In the genomic region with DNA sequence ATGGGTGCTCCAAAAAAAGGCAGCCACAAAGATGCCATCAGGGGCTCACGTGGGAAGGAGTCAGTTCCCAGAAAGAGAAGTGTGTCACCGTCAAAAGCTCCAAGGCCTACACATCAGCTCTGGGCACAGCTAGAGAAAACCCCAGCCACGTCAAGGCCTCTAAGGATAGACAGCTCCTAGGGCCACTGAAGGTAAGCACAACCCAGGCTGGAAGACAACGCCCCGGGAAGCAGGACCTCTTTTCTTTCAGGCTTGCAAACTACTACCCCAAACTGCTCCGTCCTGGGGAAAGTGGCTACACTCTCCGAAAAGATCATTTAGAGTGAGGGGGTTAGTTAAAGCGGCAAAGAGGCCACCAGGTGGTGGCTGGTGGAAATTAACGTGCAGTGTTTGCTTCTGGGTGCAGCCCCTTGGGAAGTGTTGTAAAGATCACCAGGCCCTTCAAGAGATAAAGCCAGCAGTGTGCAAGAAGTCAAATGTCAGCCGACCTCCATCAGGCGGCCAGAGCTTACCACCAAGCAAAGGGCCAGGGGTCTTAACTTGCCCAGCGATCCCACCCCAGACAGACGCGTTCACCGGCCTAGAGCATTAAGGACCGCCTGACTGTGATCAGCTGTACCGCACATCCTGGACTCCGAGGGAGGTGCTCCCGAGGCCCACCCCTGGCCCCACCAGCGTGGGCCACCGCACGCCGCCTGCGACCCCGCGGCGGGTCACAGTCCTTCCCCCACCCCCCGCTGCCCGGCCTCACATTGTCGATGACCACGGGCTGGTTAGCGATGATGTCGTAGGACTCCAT, we compare ENCODE assay signal across 1 mouse cellular context.
TF ChIP-seq lines count a peak whose summit lies in the region.

No protein-coding gene starts in this region.

TF ChIP-seq in MEL, 35 proteins besides CTCF, POLR2A, EP300 and RAD21:
- TF ChIP-seq SIN3A (IDR thresholded peaks at IDR 0.05; ENCODE audit: low read length) (peak; percentile 39; the same call in 1 of the 2 replicates), MXI1 (IDR thresholded peaks at IDR 0.05; ENCODE audit: low read depth, low read length) (peak; percentile 72), GATA1 (IDR thresholded peaks at IDR 0.05; ENCODE audit: low read depth, low read length) (0 out of 2 replicates have a peak, but pooled peaks have one; percentile 3), BHLHE40 (IDR thresholded peaks at IDR 0.05; ENCODE audit: borderline replicate concordance, low read depth, low read length) (no peak)
